Mouse (Mus musculus) c-Kit-negative CD71-positive TER-119-positive erythroid progenitor cells, embryonic 14.5 days (primary cell): Measurements from ENCODE around the gene Gm14308.
"Not testable (repeated sequence)": the region's sequence is repeated elsewhere in the genome, so short reads cannot be mapped to it uniquely, and the experiment has no call there.

ENCODE experiments used
- DNase-seq: peaks from one replicate; pipeline ENCODE4 v3.0.0-alpha.2; 2013; ENCODE audit warnings: low read depth, low spot score

Gm14308 gene

GRCm38 (mm10) chr2:176636244-176636643 lies at the start of gene Gm14308:
TSS of gene Gm14308 (minus strand) at chr2:176636344.
- not testable (repeated sequence) for DNase-seq

GRCm38 (mm10) chr2:176670222-176670621 lies 34.1 kb upstream of the Gm14308 start, which contains the start of gene Zfp973:
TSS of gene Zfp973 (plus strand) at chr2:176670522.
- DNase-seq: not testable (repeated sequence)
